Mouse (Mus musculus) erythroblast, embryonic 14.5 days (primary cell): ENCODE results near the gene Arid5b. TPM values are rescaled to one million over a fixed set of nuclear protein-coding genes. Genes with fewer than 3 reads are reported as not detected.

ENCODE experiments used
- H3K27me3 ChIP-seq: 2 replicates; pipeline ENCODE4 v1.6.1; 2012; ENCODE audit warnings: inconsistent platforms; ENCODE audit not compliant: control insufficient read depth
- H3K36me3 ChIP-seq: 2 replicates; pipeline ENCODE4 v1.6.1; 2012; ENCODE audit warnings: mild to moderate bottlenecking, inconsistent platforms; ENCODE audit not compliant: control insufficient read depth
- H3K4me1 ChIP-seq: 2 replicates; pipeline ENCODE4 v1.6.1; 2012; ENCODE audit warnings: inconsistent platforms; ENCODE audit not compliant: control insufficient read depth
- H3K4me3 ChIP-seq: replicated peaks from 2 replicates; pipeline ENCODE3; 2012; ENCODE audit warnings: moderate library complexity, mild to moderate bottlenecking, inconsistent platforms
- H3K9me3 ChIP-seq: 2 replicates; pipeline ENCODE4 v1.6.1; 2012; ENCODE audit warnings: low read length, inconsistent platforms, mixed read lengths; ENCODE audit not compliant: control insufficient read depth
- GATA1 ChIP-seq: IDR thresholded peaks from 2 replicates; pipeline ENCODE4 v1.6.1; 2012; ENCODE audit warnings: low read length, inconsistent platforms, mixed read lengths
- TAL1 ChIP-seq: IDR thresholded peaks from 3 replicates; pipeline ENCODE4 v1.6.1; 2012; ENCODE audit warnings: low read length, inconsistent platforms, mixed read lengths
- polyA plus RNA-seq: library from polyadenylated mRNA; stranded (reverse); fragments of >175 nt; gene quantifications from 2 replicates; pipeline ENCODE4 v1.2.3, GENCODE M21; 2012

Gene Arid5b
- polyA plus RNA-seq, 1 experiment, result 0.01 TPM

DNA sequence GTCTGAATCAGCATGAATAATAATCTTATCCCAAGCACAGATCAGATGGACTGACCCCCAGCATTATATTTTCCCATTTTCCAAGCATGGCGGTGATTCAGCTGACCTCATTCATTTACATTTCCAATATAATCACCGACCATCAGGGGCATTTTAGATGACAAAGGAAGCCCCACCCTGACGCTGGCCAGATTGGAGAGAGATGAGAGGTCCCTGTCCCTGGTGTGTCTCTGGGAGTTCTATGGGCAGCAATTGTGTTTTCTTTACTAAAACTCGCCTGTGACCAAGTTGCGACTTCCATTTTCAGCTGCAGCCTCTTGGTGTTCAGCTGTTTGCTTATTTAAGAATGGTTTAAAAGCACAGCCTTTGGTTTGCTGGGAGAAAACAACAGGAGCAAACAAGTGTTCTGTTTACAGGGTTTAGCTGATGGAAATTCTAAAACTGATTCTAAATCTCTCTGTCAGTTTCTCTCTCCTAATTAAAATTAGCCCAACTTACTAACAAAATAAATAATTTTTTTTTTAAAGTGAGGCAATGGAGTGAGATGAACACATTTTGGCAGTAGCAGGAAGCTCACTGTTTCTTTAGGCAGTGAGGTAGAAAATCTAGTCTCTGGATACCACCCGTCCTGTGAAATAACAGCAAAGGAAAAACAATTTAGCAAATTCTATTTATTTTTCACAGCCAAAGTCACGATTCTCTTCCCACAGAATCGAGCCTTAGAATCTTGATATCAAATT, 214.6 kb downstream of the Arid5b start:
- TF ChIP-seq TAL1, result no peak
- TF ChIP-seq GATA1, result no peak
- Histone ChIP-seq H3K27me3 (no peaks in the 10 kb centered on the region), H3K4me1 (no peaks in the 10 kb centered on the region), H3K4me3 (no peak overlapping the region), H3K36me3 (no peaks in the 10 kb centered on the region), H3K9me3 (0 out of 2 replicates have a peak, but pooled peaks cover 3% of the 10 kb centered on the region)

GRCm38 (mm10) chr10:68061249-68061615, 217.3 kb downstream of the Arid5b start:
- Histone ChIP-seq H3K9me3 (peaks cover 6% of the 10 kb centered on the region; the same call in 1 of the 2 replicates), H3K4me3 (no peak overlapping the region), H3K36me3 (no peaks in the 10 kb centered on the region), H3K27me3 (no peaks in the 10 kb centered on the region), H3K4me1 (no peaks in the 10 kb centered on the region)
- TF ChIP-seq TAL1 (no peak), GATA1 (no peak)

DNA sequence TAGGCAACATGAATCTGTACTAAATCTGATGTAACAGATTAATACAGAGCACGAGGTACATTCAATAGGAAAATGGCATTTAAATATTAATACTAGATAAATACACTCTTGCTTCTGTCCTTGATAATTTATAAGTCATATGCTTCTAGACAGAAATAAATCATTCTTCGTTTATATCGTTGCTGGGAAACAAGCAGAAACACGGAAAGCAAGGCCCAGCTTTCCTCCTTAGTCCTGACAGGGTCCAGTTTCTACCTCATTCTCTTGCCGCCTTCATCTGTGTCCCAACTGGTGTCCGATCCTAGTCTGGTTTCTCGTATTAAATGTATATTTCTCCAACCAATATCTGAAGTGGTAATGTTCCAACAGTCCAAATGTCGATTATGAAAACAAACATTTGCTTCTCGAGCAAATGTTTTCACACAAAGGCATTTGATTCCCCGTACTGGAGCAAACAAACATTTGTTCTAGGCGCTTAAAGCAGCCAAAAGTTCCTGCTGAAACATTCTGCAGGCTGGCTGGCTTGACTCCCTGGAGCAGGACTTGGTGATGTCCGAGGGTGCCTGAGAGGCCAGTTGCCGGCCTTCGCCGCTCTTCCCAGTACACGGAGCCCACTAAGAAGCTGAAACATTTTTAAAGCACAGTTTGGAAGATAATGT, 217.8 kb downstream of the Arid5b start:
- H3K9me3 ChIP-seq, result peaks cover 6% of the 10 kb centered on the region; the same call in 1 of the 2 replicates
- no peaks in the 10 kb centered on the region for H3K4me1 ChIP-seq
- H3K36me3 ChIP-seq, result no peaks in the 10 kb centered on the region
- H3K27me3 ChIP-seq, result no peaks in the 10 kb centered on the region
- TF ChIP-seq GATA1 (no peak), TAL1 (no peak)
- H3K4me3 ChIP-seq, result no peak overlapping the region

GRCm38 (mm10) chr10:68058378-68058777, 220.2 kb downstream of the Arid5b start:
- H3K4me1 ChIP-seq, result no peaks in the 10 kb centered on the region
- H3K36me3 ChIP-seq, result no peaks in the 10 kb centered on the region
- TF ChIP-seq TAL1 (no peak), GATA1 (no peak)
- no peaks in the 10 kb centered on the region for H3K27me3 ChIP-seq
- no peak overlapping the region for H3K4me3 ChIP-seq
- H3K9me3 ChIP-seq, result peaks cover 6% of the 10 kb centered on the region; the same call in 1 of the 2 replicates

DNA sequence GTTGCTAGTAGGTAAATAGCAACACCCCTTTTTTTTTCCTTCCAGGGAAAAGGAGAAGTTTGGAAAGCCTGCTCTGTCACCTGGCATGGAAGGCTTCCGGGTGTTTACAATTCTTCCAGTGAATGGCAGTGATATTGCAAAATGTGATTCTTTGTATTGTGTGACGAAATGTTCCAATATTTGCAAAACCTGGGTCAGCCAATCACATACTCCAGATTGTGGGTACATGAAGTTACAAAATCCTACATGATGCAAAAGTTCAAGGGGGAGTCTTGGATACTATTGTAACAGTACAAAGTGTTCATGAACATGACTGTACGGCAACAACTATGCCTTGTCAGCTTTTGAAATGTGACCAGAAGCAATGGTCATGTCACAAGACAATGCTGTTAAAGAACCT, 220.7 kb downstream of the Arid5b start:
- peaks cover 6% of the 10 kb centered on the region; the same call in 1 of the 2 replicates for H3K9me3 ChIP-seq
- no peaks in the 10 kb centered on the region for H3K36me3 ChIP-seq
- no peaks in the 10 kb centered on the region for H3K27me3 ChIP-seq
- TF ChIP-seq GATA1 (no peak), TAL1 (no peak)
- no peaks in the 10 kb centered on the region for H3K4me1 ChIP-seq
- no peak overlapping the region for H3K4me3 ChIP-seq

- Histone ChIP-seq H3K27me3 (no peaks in the 10 kb centered on the region), H3K4me1 (no peaks in the 10 kb centered on the region), H3K9me3 (peaks cover 6% of the 10 kb centered on the region; the same call in 1 of the 2 replicates), H3K36me3 (no peaks in the 10 kb centered on the region), H3K4me3 (no peak overlapping the region)
- TF ChIP-seq GATA1, result no peak
- no peak for TF ChIP-seq TAL1
These were observed 223.8 kb downstream of the Arid5b start for GRCm38 (mm10) chr10:68054706-68055105.

DNA sequence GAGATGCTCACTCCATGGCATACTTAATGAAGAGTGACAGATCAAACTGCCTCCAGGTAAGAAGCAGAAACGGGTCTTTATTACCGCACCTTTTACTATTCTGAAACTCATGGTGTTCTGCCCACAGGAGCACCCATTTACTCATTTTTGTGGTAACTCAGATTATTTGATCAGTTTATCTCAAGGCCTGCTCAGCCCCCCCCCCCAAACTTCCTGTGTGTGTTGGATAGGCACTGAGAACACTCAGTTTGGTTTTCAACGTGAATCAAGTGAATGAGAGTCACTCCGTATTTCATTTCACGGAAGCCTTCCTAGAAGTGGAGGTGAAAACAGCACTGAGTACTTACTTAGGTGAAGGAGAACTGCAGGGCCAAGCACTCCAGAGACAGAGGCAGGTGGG, 224.4 kb downstream of the Arid5b start:
- TF ChIP-seq TAL1 (no peak), GATA1 (no peak)
- Histone ChIP-seq H3K9me3 (peaks cover 4% of the 10 kb centered on the region; the same call in 1 of the 2 replicates), H3K36me3 (no peaks in the 10 kb centered on the region), H3K4me3 (no peak overlapping the region), H3K27me3 (no peaks in the 10 kb centered on the region), H3K4me1 (no peaks in the 10 kb centered on the region)

GRCm38 (mm10) chr10:68052307-68052706, 226.2 kb downstream of the Arid5b start:
- Histone ChIP-seq H3K4me1 (no peaks in the 10 kb centered on the region), H3K27me3 (no peaks in the 10 kb centered on the region)

GRCm38 (mm10) chr10:68051316-68051933, 227.1 kb downstream of the Arid5b start:
- Histone ChIP-seq H3K27me3 (no peaks in the 10 kb centered on the region), H3K36me3 (no peaks in the 10 kb centered on the region), H3K4me1 (no peaks in the 10 kb centered on the region), H3K4me3 (no peak overlapping the region), H3K9me3 (no peaks in the 10 kb centered on the region; the same call in 1 of the 2 replicates)
- TF ChIP-seq GATA1, result no peak
- TF ChIP-seq TAL1, result no peak

More at GRCm38 (mm10) chr10:68052307-68052706, 226.2 kb downstream of the Arid5b start:
- Histone ChIP-seq H3K36me3 (no peaks in the 10 kb centered on the region), H3K9me3 (no peaks in the 10 kb centered on the region; the same call in 1 of the 2 replicates), H3K4me3 (no peak overlapping the region)
- no peak for TF ChIP-seq TAL1
- TF ChIP-seq GATA1, result no peak
